Mouse (Mus musculus): ENCODE measurements around the gene Muc15. TPM values are rescaled to one million over a fixed set of nuclear protein-coding genes. Genes with fewer than 3 reads are reported as not detected.

The Muc15 gene
- total and polyA plus RNA-seq, 3 experiments: not detected

- dilution Hi-C loops (cut with MboI; ENCODE audit: extremely low pct_ligation_motif_present, extremely low pct_unique_long_range_greater_than_20kb, low sequenced_read_pairs) (no loop called here), in situ Hi-C loops (cut with MboI; ENCODE audit: low pct_ligation_motif_present, low pct_unique_long_range_greater_than_20kb, low sequenced_read_pairs) (no loop called here)
- TF ChIP-seq MAZ (IDR thresholded peaks at IDR 0.05; ENCODE audit: low read depth, low read length) (no peak), TBP (conservative IDR thresholded peaks at IDR 0.05; ENCODE audit: low read depth, low read length) (no peak), JUND (conservative IDR thresholded peaks at IDR 0.05; ENCODE audit: low read depth, low read length) (no peak), PAX5 (IDR thresholded peaks at IDR 0.05; ENCODE audit: low read length) (no peak), RCOR1 (conservative IDR thresholded peaks at IDR 0.05; ENCODE audit: low read depth, low read length) (no peak), ETS1 (conservative IDR thresholded peaks at IDR 0.05; ENCODE audit: low read depth, low read length) (no peak), EP300 (IDR thresholded peaks at IDR 0.05; ENCODE audit: low read length) (no peak), ZNF384 (IDR thresholded peaks at IDR 0.05; ENCODE audit: low read depth, low read length) (no peak), MAFK (IDR thresholded peaks at IDR 0.05; ENCODE audit: insufficient replicate concordance, low read length) (no peak), CHD1 (IDR thresholded peaks at IDR 0.05; ENCODE audit: low read depth, low read length) (no peak), MEF2A (IDR thresholded peaks at IDR 0.05; ENCODE audit: borderline replicate concordance, low read depth, low read length) (no peak), MXI1 (IDR thresholded peaks at IDR 0.05; ENCODE audit: low read depth, low read length) (no peak), SMC3 (IDR thresholded peaks at IDR 0.05; ENCODE audit: low read depth, low read length) (no peak), MYC (IDR thresholded peaks at IDR 0.05; ENCODE audit: low read depth, low read length) (no peak), NRF1 (IDR thresholded peaks at IDR 0.05; ENCODE audit: low read depth, low read length) (no peak), TCF12 (IDR thresholded peaks at IDR 0.05; ENCODE audit: low read depth, low read length) (no peak), CHD2 (IDR thresholded peaks at IDR 0.05; ENCODE audit: low read length) (no peak), ZMIZ1 (IDR thresholded peaks at IDR 0.05; ENCODE audit: low read depth, low read length) (no peak)
- no peaks in the 10 kb centered on the region for H3K4me1 ChIP-seq (ENCODE audit: control insufficient read depth in 1 of 2, insufficient read depth in 2 of 2)
- no peak for DNase-seq (ENCODE audit: extremely low read depth)
- H3K79me2 ChIP-seq (replicated peaks; ENCODE audit: control insufficient read depth, extremely low read depth, insufficient read depth, poor library complexity, severe bottlenecking): no peaks in the 10 kb centered on the region
- H3K36me3 ChIP-seq (replicated peaks in 1 of 2; ENCODE audit: control insufficient read depth in 1 of 2, insufficient read depth in 1 of 2, low read length in 1 of 2): no peaks in the 10 kb centered on the region
- H3K9me3 ChIP-seq (replicated peaks; ENCODE audit: low read length): peaks cover 17% of the 10 kb centered on the region
- H3K27ac ChIP-seq (ENCODE audit: insufficient read depth, low read depth): no peak overlapping the region
- H3K9ac ChIP-seq (ENCODE audit: insufficient read depth, low read depth): no peak overlapping the region
- H3K27me3 ChIP-seq (replicated peaks): no peaks in the 10 kb centered on the region
- H3K4me2 ChIP-seq (ENCODE audit: insufficient read depth, low read depth, poor library complexity, severe bottlenecking): no peak overlapping the region
- H3K4me3 ChIP-seq (replicated peaks in 1 of 3; ENCODE audit: low read depth in 2 of 3, low read length in 2 of 3, poor library complexity in 1 of 3): no peak overlapping the region
Measured at GRCm38 (mm10) chr2:110737236-110737635, 16.1 kb downstream of the Muc15 start.

DNA sequence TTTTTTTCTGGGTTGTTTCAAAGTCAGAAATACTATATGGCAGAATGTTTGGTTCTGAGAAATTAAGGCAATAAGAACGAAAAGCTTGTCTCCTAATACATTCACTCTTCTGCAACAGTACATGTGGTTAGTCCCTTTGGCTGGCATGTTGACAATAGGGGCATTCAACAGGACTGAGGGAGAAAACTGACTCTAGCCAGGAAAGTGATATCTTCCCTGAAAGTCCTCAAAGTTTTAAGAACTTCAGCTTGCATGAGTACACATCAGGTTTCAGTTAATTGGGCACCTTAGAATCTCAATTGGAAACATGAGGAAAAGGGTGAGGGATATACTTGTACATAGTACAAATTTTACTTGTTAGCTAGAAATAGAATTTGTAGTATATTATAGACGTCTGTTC, 16.8 kb downstream of the Muc15 start:
- Histone ChIP-seq H3K79me2 (replicated peaks; ENCODE audit: control insufficient read depth, extremely low read depth, insufficient read depth, poor library complexity, severe bottlenecking) (no peaks in the 10 kb centered on the region), H3K27me3 (replicated peaks) (no peaks in the 10 kb centered on the region), H3K4me3 (replicated peaks in 1 of 3; ENCODE audit: low read depth in 2 of 3, low read length in 2 of 3, poor library complexity in 1 of 3) (no peak overlapping the region), H3K4me2 (ENCODE audit: insufficient read depth, low read depth, poor library complexity, severe bottlenecking) (no peak overlapping the region), H3K9ac (ENCODE audit: insufficient read depth, low read depth) (no peak overlapping the region), H3K9me3 (replicated peaks; ENCODE audit: low read length) (peaks cover 17% of the 10 kb centered on the region), H3K27ac (ENCODE audit: insufficient read depth, low read depth) (no peak overlapping the region), H3K4me1 (ENCODE audit: control insufficient read depth in 1 of 2, insufficient read depth in 2 of 2) (no peaks in the 10 kb centered on the region), H3K36me3 (replicated peaks in 1 of 2; ENCODE audit: control insufficient read depth in 1 of 2, insufficient read depth in 1 of 2, low read length in 1 of 2) (no peaks in the 10 kb centered on the region)
- in situ Hi-C loops (cut with MboI; ENCODE audit: low pct_ligation_motif_present, low pct_unique_long_range_greater_than_20kb, low sequenced_read_pairs): no loop called here
- dilution Hi-C loops (cut with MboI; ENCODE audit: extremely low pct_ligation_motif_present, extremely low pct_unique_long_range_greater_than_20kb, low sequenced_read_pairs): no loop called here
- no peak for DNase-seq (ENCODE audit: extremely low read depth)
- no peak for TF ChIP-seq ETS1 (conservative IDR thresholded peaks at IDR 0.05; ENCODE audit: low read depth, low read length)
- TF ChIP-seq MEF2A (IDR thresholded peaks at IDR 0.05; ENCODE audit: borderline replicate concordance, low read depth, low read length): no peak
- no peak for TF ChIP-seq USF2 (conservative IDR thresholded peaks at IDR 0.05; ENCODE audit: low read depth, low read length)
- TF ChIP-seq PAX5 (IDR thresholded peaks at IDR 0.05; ENCODE audit: low read length): no peak
- no peak for TF ChIP-seq RAD21 (IDR thresholded peaks at IDR 0.05; ENCODE audit: low read depth, low read length)
- TF ChIP-seq RCOR1 (conservative IDR thresholded peaks at IDR 0.05; ENCODE audit: low read depth, low read length): no peak
- no peak for TF ChIP-seq POLR2AphosphoS2 (IDR thresholded peaks at IDR 0.05; ENCODE audit: low read depth, low read length)

Measured in CH12.LX (cell line).